ENCODE assay signal across 1 mouse cellular context in genomic region chr10:11208670-11209069, GRCm38 (mm10).
TF ChIP-seq lines count a peak whose summit lies in the region.

No protein-coding gene starts in this region.

TF ChIP-seq in MEL, 35 proteins besides CTCF, POLR2A, EP300 and RAD21 (continued from another document):
- TF ChIP-seq BHLHE40 (IDR thresholded peaks at IDR 0.05; ENCODE audit: borderline replicate concordance, low read depth, low read length) (0 out of 2 replicates have a peak, but pooled peaks have one; percentile 26), MAFK (IDR thresholded peaks at IDR 0.05; ENCODE audit: borderline replicate concordance, low read depth, low read length) (no peak), KAT2A (conservative IDR thresholded peaks at IDR 0.05; ENCODE audit: low read depth, low read length) (no peak), MAX (IDR thresholded peaks at IDR 0.05; ENCODE audit: low read length) (peak; percentile 59; the same call in 1 of the 2 replicates), UBTF (IDR thresholded peaks at IDR 0.05; ENCODE audit: borderline replicate concordance, insufficient read depth, low read depth, low read length) (no peak), SMC3 (IDR thresholded peaks at IDR 0.05; ENCODE audit: low read depth, low read length) (no peak), ZKSCAN1 (IDR thresholded peaks at IDR 0.05; ENCODE audit: low read depth, low read length) (no peak), JUND (IDR thresholded peaks at IDR 0.05; ENCODE audit: low read depth, low read length) (no peak), ZNF384 (IDR thresholded peaks at IDR 0.05; ENCODE audit: low read depth, low read length) (no peak), GABPA (IDR thresholded peaks at IDR 0.05; ENCODE audit: low read depth, low read length) (no peak), TAL1 (IDR thresholded peaks at IDR 0.05; ENCODE audit: low read length) (peak; percentile 77), POLR2AphosphoS2 (IDR thresholded peaks at IDR 0.05; ENCODE audit: low read length) (no peak), ELF1 (IDR thresholded peaks at IDR 0.05; ENCODE audit: low read depth, low read length) (no peak)
